Mouse (Mus musculus) ES-Bruce4 (cell line): ENCODE data around the gene Mpl. TPM values are rescaled to one million over a fixed set of nuclear protein-coding genes. Genes with fewer than 3 reads are reported as not detected.

ENCODE experiments used
- H3K27ac ChIP-seq: 2 replicates; pipeline ENCODE4 v1.5.1; 2012; ENCODE audit warnings: low read length, inconsistent platforms; ENCODE audit not compliant: insufficient read depth
- H3K27me3 ChIP-seq: 2 replicates; pipeline ENCODE4 v1.6.1; 2012; ENCODE audit warnings: mild to moderate bottlenecking, low read length, inconsistent platforms; ENCODE audit not compliant: control insufficient read depth, poor library complexity, insufficient read depth, severe bottlenecking
- H3K36me3 ChIP-seq: 2 replicates; pipeline ENCODE4 v1.6.1; 2012; ENCODE audit warnings: inconsistent platforms, mild to moderate bottlenecking, low read length, moderate library complexity; ENCODE audit not compliant: control insufficient read depth, poor library complexity, insufficient read depth, severe bottlenecking
- H3K4me1 ChIP-seq: one replicate; pipeline ENCODE4 v1.8.1; 2011; ENCODE audit warnings: low read length; ENCODE audit not compliant: control insufficient read depth, insufficient read depth
- H3K4me3 ChIP-seq: 2 replicates; pipeline ENCODE4 v1.5.1; 2011; ENCODE audit warnings: low read depth, mild to moderate bottlenecking, low read length
- H3K9ac ChIP-seq: 2 replicates; pipeline ENCODE4 v1.6.1; 2012; ENCODE audit warnings: low read depth, mild to moderate bottlenecking, inconsistent platforms; ENCODE audit not compliant: poor library complexity, severe bottlenecking
- H3K9me3 ChIP-seq: replicated peaks from 2 replicates; pipeline ENCODE4 v1.6.1; 2012; ENCODE audit warnings: mild to moderate bottlenecking, low read length, inconsistent platforms; ENCODE audit not compliant: control insufficient read depth, poor library complexity, insufficient read depth, severe bottlenecking
- CTCF ChIP-seq: IDR thresholded peaks from one replicate; pipeline ENCODE4 v1.8.1; 2011; ENCODE audit warnings: low read depth, low read length
- EP300 ChIP-seq: IDR thresholded peaks from 2 replicates; pipeline ENCODE4 v1.6.1; 2011; ENCODE audit warnings: low read depth, low read length; ENCODE audit not compliant: insufficient read depth
- POLR2A ChIP-seq: IDR thresholded peaks from one replicate; pipeline ENCODE4 v1.8.1; 2011; ENCODE audit warnings: low read length; ENCODE audit not compliant: insufficient read depth
- polyA plus RNA-seq: library from polyadenylated mRNA; stranded (reverse); fragments of >200 nt; gene quantifications from 2 replicates; pipeline ENCODE4 v1.2.4, GENCODE M21; 2011; ENCODE audit warnings: low read depth; ENCODE audit not compliant: missing spikeins, insufficient read depth, insufficient read length

Mpl gene
- polyA plus RNA-seq, 1 experiment = not detected

DNA sequence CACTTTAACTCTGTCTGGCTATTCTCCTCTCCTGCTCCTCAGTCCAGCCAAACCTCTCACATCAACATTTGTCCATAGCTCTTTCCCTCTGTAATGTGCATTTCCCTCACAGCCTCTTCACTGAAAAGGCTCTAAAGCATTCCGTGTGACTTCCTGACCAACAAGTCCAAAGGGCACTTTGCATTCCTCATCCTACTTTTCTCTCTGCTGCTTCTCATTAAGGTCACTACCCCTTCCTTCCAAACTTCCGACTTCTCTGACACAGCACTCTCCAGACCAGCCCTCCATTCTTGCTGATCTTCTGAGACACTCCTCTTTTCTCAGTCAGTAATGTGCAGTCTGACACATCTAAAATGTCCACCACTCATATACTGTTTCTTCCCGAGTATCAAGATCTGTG is 60.9 kb downstream of the Mpl start:
- no peak overlapping the region for H3K4me3 ChIP-seq
- TF ChIP-seq POLR2A = no peak
- no peak for TF ChIP-seq CTCF
- TF ChIP-seq EP300 = no peak
- H3K9me3 ChIP-seq = no peaks in the 10 kb centered on the region
- peaks cover 20% of the 10 kb centered on the region for H3K36me3 ChIP-seq
- no peak overlapping the region for H3K9ac ChIP-seq
- H3K27ac ChIP-seq = no peak overlapping the region
- H3K4me1 ChIP-seq = no peaks in the 10 kb centered on the region
- no peaks in the 10 kb centered on the region for H3K27me3 ChIP-seq

- Histone ChIP-seq H3K36me3 (peaks cover 23% of the 10 kb centered on the region), H3K9ac (no peak overlapping the region), H3K4me3 (no peak overlapping the region), H3K9me3 (no peaks in the 10 kb centered on the region), H3K4me1 (no peaks in the 10 kb centered on the region), H3K27ac (no peak overlapping the region), H3K27me3 (no peaks in the 10 kb centered on the region)
- TF ChIP-seq POLR2A (no peak), EP300 (no peak), CTCF (no peak)
Observed at GRCm38 (mm10) chr4:118395289-118395688, 62.0 kb downstream of the Mpl start.

DNA sequence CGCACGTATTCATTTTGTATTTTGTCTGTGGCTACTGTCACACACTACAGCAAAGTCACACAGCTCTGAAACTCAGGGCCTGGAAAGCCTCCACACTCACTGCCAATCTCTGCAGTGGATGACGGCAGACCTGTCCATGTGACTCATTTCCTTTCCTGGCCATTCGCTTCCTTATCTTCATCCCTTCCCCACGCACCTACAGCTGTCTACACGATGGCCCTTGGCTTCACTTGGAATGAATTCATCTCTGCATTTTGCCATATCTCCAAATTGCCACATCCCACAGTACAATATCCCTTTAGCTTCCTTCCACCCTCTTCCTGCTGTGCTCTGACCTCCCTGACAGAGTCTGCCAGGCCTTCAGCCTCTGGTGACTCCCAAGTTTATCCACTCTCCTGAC is 62.8 kb downstream of the Mpl start:
- Histone ChIP-seq H3K36me3 (peaks cover 21% of the 10 kb centered on the region), H3K27me3 (no peaks in the 10 kb centered on the region), H3K4me3 (no peak overlapping the region), H3K9me3 (no peaks in the 10 kb centered on the region), H3K4me1 (no peaks in the 10 kb centered on the region), H3K9ac (no peak overlapping the region), H3K27ac (no peak overlapping the region)
- TF ChIP-seq EP300 = no peak
- TF ChIP-seq CTCF = no peak
- no peak for TF ChIP-seq POLR2A

Other genes starting within 250 kb of the Mpl start
- 194 and 216 TPM in 2 replicates for gene Ptprf, start 166.1 kb downstream of the Mpl start, polyA plus RNA-seq
- 16.0 and 17.2 TPM in 2 replicates for gene Szt2, start 48.2 kb downstream of the Mpl start, polyA plus RNA-seq
- gene Med8, start 48.2 kb downstream of the Mpl start, polyA plus RNA-seq = 76.1 and 87.3 TPM in 2 replicates
- 53.5 and 63.2 TPM in 2 replicates for gene Elovl1, start 29.4 kb downstream of the Mpl start, polyA plus RNA-seq
- gene Cdc20, start 20.2 kb downstream of the Mpl start, polyA plus RNA-seq = 216 and 224 TPM in 2 replicates
- 0.19 and 0.26 TPM in 2 replicates for gene Tie1, start 32.5 kb upstream of the Mpl start, polyA plus RNA-seq
- 19.5 and 20.0 TPM in 2 replicates for gene 2610528J11Rik, start 69.5 kb upstream of the Mpl start, polyA plus RNA-seq
- gene Tmem125, start 86.5 kb upstream of the Mpl start, polyA plus RNA-seq = 9.7 and 11.9 TPM in 2 replicates
- not detected in 2 replicates for gene Cfap57, start 163.3 kb upstream of the Mpl start, polyA plus RNA-seq
- gene Ebna1bp2, start 163.3 kb upstream of the Mpl start, polyA plus RNA-seq = 126 and 137 TPM in 2 replicates
- not detected in 2 replicates for gene Olfr62, start 201.4 kb upstream of the Mpl start, polyA plus RNA-seq
- gene Olfr1342, start 235.2 kb upstream of the Mpl start, polyA plus RNA-seq = 0.27 and 0.40 TPM in 2 replicates
- gene Olfr1341, start 246.0 kb upstream of the Mpl start, polyA plus RNA-seq = not detected in 2 replicates